Mouse (Mus musculus) macrophage (primary cell): ENCODE data around the gene Mtus2. TPM values are rescaled to one million over a fixed set of nuclear protein-coding genes. Genes with fewer than 3 reads are reported as not detected.

Experiments
- H3K27ac ChIP-seq: fragments of 350-480 bp; formaldehyde crosslinking; 2 replicates; pipeline ENCODE4 v1.9.0; 2021
- H3K36me3 ChIP-seq: fragments of 350-480 bp; formaldehyde crosslinking; 2 replicates; pipeline ENCODE4 v1.9.0; 2021; ENCODE audit errors: inconsistent target
- H3K4me3 ChIP-seq: fragments of 350-480 bp; formaldehyde crosslinking; 2 replicates; pipeline ENCODE4 v1.9.0; 2021; ENCODE audit errors: inconsistent target
- H3K79me2 ChIP-seq: fragments of 350-480 bp; formaldehyde crosslinking; 2 replicates; pipeline ENCODE4 v1.9.0; 2021; ENCODE audit errors: inconsistent target
- WGBS: methylation state at CpG from one replicate; pipeline ENCODE4 v1.1.7; 2026; ENCODE audit warnings: inconsistent platforms; ENCODE audit not compliant: missing documents; 5-methylcytosine and 5-hydroxymethylcytosine counted together
- polyA plus RNA-seq: library from polyadenylated mRNA; stranded (reverse); fragments of 250-400 nt; gene quantifications from 3 replicates; pipeline ENCODE4 v1.2.4, GENCODE M21; 2018; ENCODE audit warnings: inconsistent platforms

Gene Mtus2
- polyA plus RNA-seq, 1 experiment from 2014 or later = 2.6 TPM

GRCm38 (mm10) chr5:148348153-148348552, 391.0 kb downstream of the Mtus2 start:
- Histone ChIP-seq H3K79me2 (no peaks in the 10 kb centered on the region), H3K27ac (no peak overlapping the region), H3K4me3 (no peak overlapping the region), H3K36me3 (no peaks in the 10 kb centered on the region)
- 96% methylated on average over 8 of the region's 8 CpGs for WGBS

- Histone ChIP-seq H3K4me3 (no peak overlapping the region), H3K27ac (no peak overlapping the region), H3K36me3 (no peaks in the 10 kb centered on the region), H3K79me2 (no peaks in the 10 kb centered on the region)
- WGBS = 93% methylated on average over 15 of the region's 15 CpGs
Observed at GRCm38 (mm10) chr5:148349327-148350011, 392.3 kb downstream of the Mtus2 start.

- Histone ChIP-seq H3K36me3 (no peaks in the 10 kb centered on the region), H3K4me3 (no peak overlapping the region), H3K79me2 (no peaks in the 10 kb centered on the region), H3K27ac (no peak overlapping the region)
- WGBS = 71% methylated on average over 16 of the region's 16 CpGs
Observed at GRCm38 (mm10) chr5:148353429-148353828, 396.3 kb downstream of the Mtus2 start.

DNA sequence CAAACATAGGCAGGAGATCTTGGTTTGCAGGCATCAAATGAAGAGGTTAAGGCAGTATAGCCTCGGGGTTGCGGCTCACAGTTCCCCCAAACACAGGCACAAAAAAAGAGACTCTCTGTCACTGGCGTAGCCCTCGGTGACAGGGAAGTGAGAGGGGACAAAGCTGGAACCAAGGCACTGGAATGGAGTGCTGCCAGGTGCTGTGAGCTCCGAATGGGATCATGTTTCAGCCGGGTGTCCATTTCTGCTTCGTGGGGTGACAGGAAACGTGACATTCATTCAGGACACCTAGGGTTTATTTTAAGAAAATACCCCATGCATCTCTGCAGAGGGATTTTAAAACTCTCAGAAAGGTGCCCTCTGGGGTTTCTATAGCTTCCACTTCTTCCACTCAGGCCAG, 397.4 kb downstream of the Mtus2 start:
- H3K79me2 ChIP-seq = no peaks in the 10 kb centered on the region
- WGBS = 93% methylated on average over 8 of the region's 8 CpGs
- H3K36me3 ChIP-seq = no peaks in the 10 kb centered on the region
- H3K4me3 ChIP-seq = no peak overlapping the region
- H3K27ac ChIP-seq = no peak overlapping the region

GRCm38 (mm10) chr5:148355822-148356221, 398.7 kb downstream of the Mtus2 start:
- WGBS = 81% methylated on average over 3 of the region's 3 CpGs
- Histone ChIP-seq H3K79me2 (no peaks in the 10 kb centered on the region), H3K4me3 (no peak overlapping the region), H3K36me3 (no peaks in the 10 kb centered on the region), H3K27ac (no peak overlapping the region)

DNA sequence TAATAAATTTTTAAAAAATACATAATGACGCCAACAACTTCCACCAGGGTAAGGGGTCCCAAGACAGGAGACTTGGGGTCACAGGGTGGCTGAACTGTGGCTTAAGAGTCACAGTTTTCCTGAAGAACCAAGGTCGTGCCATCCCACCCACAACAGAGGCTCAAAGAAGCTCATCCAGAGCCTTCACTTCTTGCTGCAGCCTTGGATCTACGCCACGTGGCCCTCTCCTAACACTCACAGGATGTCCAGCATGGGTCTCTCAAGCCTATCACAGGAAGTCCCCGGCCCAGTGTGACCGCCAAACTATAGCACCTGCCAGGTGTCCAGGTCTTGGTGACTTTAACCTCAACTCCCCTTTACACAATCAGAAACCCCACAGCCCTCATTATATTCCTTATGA, 400.0 kb downstream of the Mtus2 start:
- no peaks in the 10 kb centered on the region for H3K36me3 ChIP-seq
- no peaks in the 10 kb centered on the region for H3K79me2 ChIP-seq
- WGBS = 96% methylated on average over 6 of the region's 6 CpGs
- no peak overlapping the region for H3K4me3 ChIP-seq
- H3K27ac ChIP-seq = no peak overlapping the region

DNA sequence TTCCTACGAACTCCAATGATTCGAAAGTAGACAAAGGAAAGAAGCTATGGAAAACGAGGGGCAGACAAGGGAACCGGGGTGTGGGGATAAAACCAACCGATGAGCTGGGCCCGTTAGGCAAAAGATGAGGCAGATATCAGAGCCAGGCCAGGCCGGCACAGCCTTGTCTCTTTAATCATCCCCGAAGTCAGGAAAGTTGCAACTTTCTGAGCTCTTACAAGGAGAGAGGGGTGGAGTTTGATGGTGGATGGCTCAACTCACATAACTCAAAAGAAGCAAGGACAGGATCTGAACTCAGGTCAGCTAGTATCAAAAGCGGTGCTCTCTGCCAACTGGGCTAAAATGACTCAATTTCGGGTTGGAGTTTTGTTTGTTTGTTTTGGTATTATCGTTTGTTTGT, 402.0 kb downstream of the Mtus2 start:
- no peaks in the 10 kb centered on the region for H3K79me2 ChIP-seq
- H3K4me3 ChIP-seq = no peak overlapping the region
- no peak overlapping the region for H3K27ac ChIP-seq
- WGBS = 96% methylated on average over 10 of the region's 11 CpGs
- no peaks in the 10 kb centered on the region for H3K36me3 ChIP-seq

DNA sequence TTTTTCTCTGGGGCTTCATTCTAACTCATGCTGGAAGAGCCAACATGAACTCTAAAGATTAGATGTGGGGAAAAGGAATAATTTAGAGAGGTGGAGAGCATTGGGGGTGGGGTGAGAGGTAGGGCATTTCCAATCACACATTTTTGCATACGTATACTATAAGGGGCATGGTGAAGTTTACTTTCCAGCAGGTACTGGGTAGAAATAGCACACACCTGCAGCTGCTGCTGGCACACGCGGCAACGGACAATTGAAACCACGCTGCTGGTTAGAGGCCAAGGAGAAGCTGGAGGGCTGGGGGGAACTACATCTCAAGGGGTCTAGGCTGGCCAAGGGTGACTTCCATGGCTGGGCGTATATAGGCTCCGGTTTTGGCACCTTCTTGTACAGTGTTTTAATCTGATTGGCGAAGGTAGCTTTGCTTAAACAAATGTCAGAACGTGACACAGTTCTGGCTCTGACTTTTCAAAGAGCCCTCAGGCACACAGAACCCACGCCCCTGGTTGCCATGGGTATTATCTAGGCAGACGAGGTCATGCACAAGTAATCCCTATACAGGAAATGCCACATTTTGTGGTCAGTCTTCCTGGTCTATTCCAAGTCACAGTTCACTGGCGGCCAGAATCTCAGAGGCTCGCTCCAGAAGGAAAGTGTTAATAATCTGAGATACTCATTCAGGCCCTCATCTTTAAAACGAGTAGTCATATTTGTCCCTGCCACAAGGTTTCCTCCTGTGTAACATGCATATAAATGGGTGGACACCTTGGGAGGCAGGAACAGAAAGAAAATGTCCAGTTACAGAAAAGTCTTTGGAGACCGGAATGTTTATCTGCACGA, 404.0 kb downstream of the Mtus2 start:
- 79% methylated on average over 16 of the region's 16 CpGs for WGBS
- Histone ChIP-seq H3K27ac (no peak overlapping the region), H3K36me3 (no peaks in the 10 kb centered on the region), H3K79me2 (no peaks in the 10 kb centered on the region), H3K4me3 (no peak overlapping the region)

DNA sequence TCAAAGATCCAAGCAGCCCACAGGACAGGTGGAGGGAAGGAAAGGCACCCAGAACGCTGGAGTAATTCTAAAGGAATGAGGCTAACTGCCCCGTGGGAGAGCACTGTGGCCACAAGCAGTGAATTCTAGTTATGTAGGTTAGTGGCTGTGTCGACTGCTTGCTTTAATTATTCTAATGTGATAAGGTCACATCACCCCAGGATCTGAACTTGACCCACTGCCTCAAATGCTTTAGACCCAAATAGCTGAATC, 404.6 kb downstream of the Mtus2 start:
- no peaks in the 10 kb centered on the region for H3K36me3 ChIP-seq

DNA sequence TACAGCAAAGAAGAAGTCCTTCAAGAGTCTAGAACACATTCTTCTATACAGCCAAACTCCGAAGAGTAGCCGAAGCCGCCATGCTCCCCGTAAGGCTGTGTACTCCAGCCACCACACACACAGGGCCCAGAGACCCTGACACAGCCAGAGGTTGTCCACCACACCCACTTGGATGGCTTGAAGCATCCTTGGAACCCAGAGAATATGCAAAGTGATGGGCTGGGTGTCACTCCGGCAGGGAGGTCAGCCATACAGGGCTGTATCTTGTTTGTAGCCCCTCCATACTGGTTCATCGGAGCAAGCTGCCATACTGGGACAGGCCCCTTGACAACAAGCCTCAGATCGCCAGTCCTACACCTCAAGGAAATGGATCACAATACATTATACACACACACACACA, 405.2 kb downstream of the Mtus2 start:
- peaks cover 4% of the 10 kb centered on the region; the same call in 1 of the 2 replicates for H3K79me2 ChIP-seq
- no peak overlapping the region for H3K27ac ChIP-seq
- WGBS = 96% methylated on average over 7 of the region's 7 CpGs
- H3K36me3 ChIP-seq = no peaks in the 10 kb centered on the region
- no peak overlapping the region for H3K4me3 ChIP-seq

More for the DNA sequence above, 404.6 kb downstream of the Mtus2 start:
- 72% methylated on average over 3 of the region's 3 CpGs for WGBS
- no peak overlapping the region for H3K27ac ChIP-seq
- H3K4me3 ChIP-seq = no peak overlapping the region
- H3K79me2 ChIP-seq = no peaks in the 10 kb centered on the region; the same call in 1 of the 2 replicates

DNA sequence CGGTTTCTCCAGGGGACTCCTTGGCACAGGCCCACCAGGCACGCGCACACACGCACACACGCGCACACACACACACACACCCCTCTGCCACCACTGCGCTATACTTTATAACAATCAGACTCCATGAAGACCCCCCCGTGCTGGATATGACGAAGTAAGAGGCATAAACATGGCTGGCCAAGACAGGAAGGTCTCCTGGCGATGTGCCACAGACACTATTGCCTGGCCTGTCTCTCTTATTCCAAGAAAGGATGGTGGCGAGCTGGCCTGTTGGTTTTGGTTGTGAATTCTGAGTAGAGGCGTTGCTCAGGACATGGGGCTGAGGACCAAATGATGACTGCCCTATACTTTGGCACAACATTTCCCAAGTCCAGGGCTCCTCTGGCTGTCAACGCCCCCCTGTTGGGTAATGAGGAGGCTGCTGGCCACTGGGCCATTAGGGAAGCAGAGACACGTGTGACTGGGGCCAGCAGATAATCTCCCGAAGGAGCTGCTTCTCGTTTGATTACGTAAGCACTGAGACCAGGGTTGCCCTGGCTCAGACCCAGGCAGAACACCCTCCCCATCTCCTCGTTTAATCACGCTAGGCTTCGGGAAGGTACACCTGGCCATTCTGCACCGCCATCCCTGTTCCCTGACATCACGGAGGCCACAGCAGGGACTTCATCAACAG, 406.5 kb downstream of the Mtus2 start:
- Histone ChIP-seq H3K36me3 (no peaks in the 10 kb centered on the region), H3K4me3 (no peak overlapping the region), H3K79me2 (peaks cover 4% of the 10 kb centered on the region; the same call in 1 of the 2 replicates), H3K27ac (no peak overlapping the region)
- WGBS = 75% methylated on average over 20 of the region's 22 CpGs

Other genes with a start within 250 kb of the Mtus2 start
- 0.03 to 0.19 TPM (median 0.10 TPM) in 3 replicates for gene Flt1, start 231.3 kb upstream of the Mtus2 start, polyA plus RNA-seq
- gene Pomp, start 96.9 kb upstream of the Mtus2 start, polyA plus RNA-seq = 325 to 524 TPM (median 378 TPM) in 3 replicates
- gene Slc46a3, start 62.5 kb upstream of the Mtus2 start, polyA plus RNA-seq = 44.5 to 143 TPM (median 102 TPM) in 3 replicates